Mouse (Mus musculus) spleen, embryonic (tissue): ENCODE results near the gene Cldn5.

Source experiments
- CTCF ChIA-PET: fragments of 350-600 bp; sonication (Branson Sonifier 250); formaldehyde crosslinking; loops from one replicate; lab custom pipeline; 2022; lab: Charles Lee

The Cldn5 gene

GRCm38 (mm10) chr16:18785025-18785424 is 8.4 kb downstream of the Cldn5 start:
- CTCF ChIA-PET = no interaction called here

- CTCF ChIA-PET = no interaction called here
These were observed 8.8 kb downstream of the Cldn5 start for GRCm38 (mm10) chr16:18785485-18785884.

GRCm38 (mm10) chr16:18786652-18787051 is 10.0 kb downstream of the Cldn5 start:
- CTCF ChIA-PET = no interaction called here

GRCm38 (mm10) chr16:18788627-18789406 is 12.2 kb downstream of the Cldn5 start:
- CTCF ChIA-PET = no interaction called here

GRCm38 (mm10) chr16:18795223-18795899 is 18.7 kb downstream of the Cldn5 start:
- CTCF ChIA-PET = no interaction called here

- CTCF ChIA-PET = no interaction called here
These were observed 20.0 kb downstream of the Cldn5 start for GRCm38 (mm10) chr16:18796645-18797044.

- CTCF ChIA-PET = no interaction called here
These were observed 21.5 kb downstream of the Cldn5 start for GRCm38 (mm10) chr16:18798151-18798550.

GRCm38 (mm10) chr16:18798841-18799240 is 22.2 kb downstream of the Cldn5 start:
- CTCF ChIA-PET = no interaction called here

GRCm38 (mm10) chr16:18805746-18806145 is 29.1 kb downstream of the Cldn5 start:
- CTCF ChIA-PET = no interaction called here

GRCm38 (mm10) chr16:18809001-18809400 is 32.4 kb downstream of the Cldn5 start:
- CTCF ChIA-PET = interaction anchor here (0.6 kb wide), 1 partner anchor 57 kb away, joined by 6 read pairs; no protein-coding TSS in a partner anchor

- CTCF ChIA-PET = no interaction called here
These were observed 34.4 kb downstream of the Cldn5 start for GRCm38 (mm10) chr16:18811032-18811431.

- CTCF ChIA-PET = interaction anchor here (1.4 kb wide), 2 partner anchors 13 to 64 kb away, joined by 3 read pairs; no protein-coding TSS in a partner anchor
These were observed 35.1 kb downstream of the Cldn5 start, which contains the start of the genes Ufd1 and Cdc45 for GRCm38 (mm10) chr16:18811468-18812384. TSS of gene Ufd1 (plus strand) at chr16:18811779. TSS of gene Cdc45 (minus strand) at chr16:18811987.

GRCm38 (mm10) chr16:18812385-18812910 is 35.8 kb downstream of the Cldn5 start:
- CTCF ChIA-PET = interaction anchor here (1.4 kb wide), 2 partner anchors 12 to 63 kb away, joined by 3 read pairs; no protein-coding TSS in a partner anchor

- CTCF ChIA-PET = no interaction called here
These were observed 45.7 kb downstream of the Cldn5 start for GRCm38 (mm10) chr16:18822356-18822755.

- CTCF ChIA-PET = no interaction called here
These were observed 46.3 kb downstream of the Cldn5 start for GRCm38 (mm10) chr16:18822925-18823324.
